8 mouse cellular contexts compared by ENCODE assay signal in genomic region chr2:33888100-33888385, GRCm38 (mm10). TPM values are rescaled to one million over a fixed set of nuclear protein-coding genes. Genes with fewer than 3 reads are reported as not detected.
A peak's percentile ranks its signal among the peaks of the same experiment; 100 is the strongest.
DNase-seq lines count a peak whose midpoint lies in the region; ATAC-seq and TF ChIP-seq lines count a peak whose summit lies in the region.

No protein-coding gene starts in this region.

- ATAC-seq in heart, embryonic 16.5 days (replicated peaks; ENCODE audit: extremely low read depth, insufficient read depth, low FRiP score) = no peak
- no peak for ATAC-seq in hindbrain, embryonic 15.5 days (ENCODE audit: low FRiP score, low read depth)
- ATAC-seq in midbrain, embryonic 15.5 days (replicated peaks) = no peak

- TF ChIP-seq POLR2A in cortical plate, adult 2 months (IDR thresholded peaks at IDR 0.05; ENCODE audit: extremely low read depth, insufficient read depth, low read length) = no peak

- H3K4me3 ChIP-seq in heart, embryonic 16.5 days (ENCODE audit: low read length) = no peak overlapping the region; the same call in 1 of the 2 replicates
- peak overlapping the region; percentile 30 for H3K4me3 ChIP-seq in cortical plate, adult 2 months (ENCODE audit: insufficient read depth, low read length)
- peak overlapping the region; percentile 75 for H3K4me3 ChIP-seq in hindbrain, embryonic 15.5 days
- peak overlapping the region; percentile 84 for H3K4me3 ChIP-seq in midbrain, embryonic 15.5 days

- WGBS in heart, embryonic 16.5 days = 72% methylated on average over 6 of the region's 6 CpGs
- WGBS in hindbrain, embryonic 15.5 days = 51% methylated on average over 6 of the region's 6 CpGs
- WGBS in midbrain, embryonic 15.5 days = 39% methylated on average over 6 of the region's 6 CpGs

- DNase-seq in heart, postnatal 25 days (ENCODE audit: low spot score) = no peak
- no peak for DNase-seq in Muller cell, postnatal 12 days (ENCODE audit: inconsistent ontology term)
- DNase-seq in layer of hippocampus, adult 18-20 months (ENCODE audit: low spot score in 2 of 2) = no peak
- no peak for DNase-seq in right cerebral cortex, adult 2 months (ENCODE audit: low spot score in 2 of 2)

- peaks cover 11% of the 10 kb centered on the region for H3K4me1 ChIP-seq in heart, embryonic 16.5 days (ENCODE audit: control insufficient read depth, insufficient read depth, low read length)
- peaks cover 5% of the 10 kb centered on the region for H3K4me1 ChIP-seq in cortical plate, adult 2 months (ENCODE audit: control insufficient read depth, insufficient read depth, low read length)
- H3K4me1 ChIP-seq in hindbrain, embryonic 15.5 days (replicated peaks) = peaks cover 35% of the 10 kb centered on the region
- peaks cover 37% of the 10 kb centered on the region for H3K4me1 ChIP-seq in midbrain, embryonic 15.5 days

- H3K4me2 ChIP-seq in heart, embryonic 16.5 days (ENCODE audit: low read depth, low read length) = peak overlapping the region; percentile 72
- peak overlapping the region; percentile 72 for H3K4me2 ChIP-seq in hindbrain, embryonic 15.5 days
- peak overlapping the region; percentile 88 for H3K4me2 ChIP-seq in midbrain, embryonic 15.5 days

- H3K36me3 ChIP-seq in heart, embryonic 16.5 days (ENCODE audit: control insufficient read depth, insufficient read depth) = no peaks in the 10 kb centered on the region
- no peaks in the 10 kb centered on the region for H3K36me3 ChIP-seq in hindbrain, embryonic 15.5 days
- H3K36me3 ChIP-seq in midbrain, embryonic 15.5 days (replicated peaks) = no peaks in the 10 kb centered on the region

- peak overlapping the region; percentile 97 for H3K9ac ChIP-seq in heart, embryonic 16.5 days (ENCODE audit: low read length)
- H3K9ac ChIP-seq in hindbrain, embryonic 15.5 days = peak overlapping the region; percentile 97
- H3K9ac ChIP-seq in midbrain, embryonic 15.5 days = peak overlapping the region; percentile 98

- TF ChIP-seq CTCF in cortical plate, adult 2 months (IDR thresholded peaks at IDR 0.05; ENCODE audit: extremely low read depth, insufficient read depth, low read length) = no peak

- intact Hi-C loops in heart, postnatal 25 days (cut with DNase I) = no loop called here

- H3K9me3 ChIP-seq in heart, embryonic 16.5 days (replicated peaks; ENCODE audit: control insufficient read depth, low read length) = no peaks in the 10 kb centered on the region
- no peaks in the 10 kb centered on the region for H3K9me3 ChIP-seq in hindbrain, embryonic 15.5 days
- no peaks in the 10 kb centered on the region for H3K9me3 ChIP-seq in midbrain, embryonic 15.5 days

- H3K27me3 ChIP-seq in heart, embryonic 16.5 days (ENCODE audit: control insufficient read depth, insufficient read depth, low read length) = no peaks in the 10 kb centered on the region
- no peaks in the 10 kb centered on the region for H3K27me3 ChIP-seq in hindbrain, embryonic 15.5 days
- no peaks in the 10 kb centered on the region for H3K27me3 ChIP-seq in midbrain, embryonic 15.5 days (replicated peaks)

- peak overlapping the region; percentile 77 for H3K27ac ChIP-seq in heart, embryonic 16.5 days (ENCODE audit: low read length)
- H3K27ac ChIP-seq in cortical plate, adult 2 months (ENCODE audit: insufficient read depth, low read length) = peak overlapping the region; percentile 93
- peak overlapping the region; percentile 98 for H3K27ac ChIP-seq in hindbrain, embryonic 15.5 days (replicated peaks)
- peak overlapping the region; percentile 99 for H3K27ac ChIP-seq in midbrain, embryonic 15.5 days

RNA-seq across cellular contexts. Expression of gene Mvb12b, which starts 0.3 kb away (rescaled TPM):
- 10.1 and 10.9 TPM in 2 replicates for polyA plus RNA-seq in heart, embryonic 16.5 days (2015; fragmentation: Nextera tagmentation; extraction: Ambion mirVana)
- total RNA-seq in heart, postnatal 25 days (2021) = 10 to 100 TPM; 17.8 to 18.9 TPM
- 70.7 and 70.8 TPM in 2 replicates for polyA plus RNA-seq in cortical plate, adult 2 months (2012; rRNA removed)
- polyA plus RNA-seq in hindbrain, embryonic 15.5 days (2015; fragmentation: Nextera tagmentation; extraction: Ambion mirVana) = 66.2 and 68.6 TPM in 2 replicates
- 67.0 and 69.2 TPM in 2 replicates for polyA plus RNA-seq in midbrain, embryonic 15.5 days (2015; fragmentation: Nextera tagmentation; extraction: Ambion mirVana)
- 10 to 100 TPM; 84.3 to 89.0 TPM for total RNA-seq in layer of hippocampus, adult 18-20 months (2021)
